In the genomic region with DNA sequence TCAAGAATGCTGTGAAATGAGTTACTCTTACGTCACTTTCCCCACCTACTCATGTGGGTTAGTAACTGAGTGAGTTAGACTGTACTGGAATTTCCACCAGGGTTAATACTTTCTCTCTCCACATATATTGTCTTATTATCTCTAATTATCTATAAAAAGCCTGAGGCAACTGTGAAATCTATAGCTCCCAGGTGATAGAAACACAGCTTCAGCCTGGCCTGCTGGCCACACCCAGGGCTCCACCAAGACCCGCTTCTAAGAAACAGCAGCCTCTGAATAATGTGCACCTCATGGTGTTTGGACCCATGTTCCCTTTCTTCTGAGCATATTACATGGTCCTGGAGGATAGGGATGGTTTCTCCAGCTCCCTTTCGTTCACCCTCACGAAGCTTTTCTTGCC, we compare ENCODE assay signal across 30 mouse cellular contexts.
DNase-seq lines count a peak whose midpoint lies in the region; ATAC-seq and TF ChIP-seq lines count a peak whose summit lies in the region.
"Had no signal": no experiment of that assay in that cellular context is flagged by ENCODE, and none has a peak within 500 bp of the region (broad histone marks: within the 10 kb centered on the region; RNA-seq: fewer than 3 reads in every experiment).

No protein-coding gene starts in this region.

- no peaks in the 10 kb centered on the region for H3K9me3 ChIP-seq in liver, embryonic 14.5 days (ENCODE audit: control insufficient read depth, low read length)
- H3K9me3 ChIP-seq: embryonic facial prominence, embryonic 12.5 days; hindbrain, embryonic 10.5 days; hindbrain, embryonic 15.5 days; limb, embryonic 12.5 days had no signal

- H3K4me2 ChIP-seq in liver, embryonic 14.5 days (ENCODE audit: low read depth), result peak overlapping the region; percentile 25
- H3K4me2 ChIP-seq: embryonic facial prominence, embryonic 12.5 days; heart, embryonic 12.5 days; hindbrain, embryonic 15.5 days; limb, embryonic 12.5 days had no signal

- DNase-seq in c-Kit-positive CD71-positive TER-119-negative erythroid progenitor cells, embryonic 14.5 days (ENCODE audit: low read depth), result peak; percentile 54
- peak; percentile 41 to 64 (median 45) for DNase-seq in liver, embryonic 14.5 days (ENCODE audit: low read depth in 3 of 3, low spot score in 3 of 3)
- no peak for DNase-seq in frontal cortex, postnatal 36 days (ENCODE audit: low spot score in 2 of 2)
- no peak for DNase-seq in gastrocnemius, postnatal 25 days
- no peak for DNase-seq in layer of hippocampus, postnatal 25 days (ENCODE audit: extremely low spot score in 1 of 2, low spot score in 1 of 2)
- DNase-seq: adrenal gland, postnatal 36 days; cerebellum, adult 11 months; cerebellum, adult 9-10 months; cerebellum, postnatal 36 days; gastrocnemius, postnatal 14 days; heart, adult 2 months; kidney, adult 11 months; kidney, postnatal 14 days; layer of hippocampus, adult 9-11 months; lung, postnatal 4 days; midbrain, embryonic 14.5 days; right cerebral cortex, postnatal 14 days; thymus, adult 2 months; thymus, postnatal 4 days had no signal

- peak; percentile 54 for TF ChIP-seq EP300 in liver, embryonic 14.5 days (IDR thresholded peaks at IDR 0.05; ENCODE audit: low read depth)

- H3K4me1 ChIP-seq in liver, embryonic 14.5 days (replicated peaks; ENCODE audit: control insufficient read depth in 2 of 2, insufficient read depth in 2 of 2, low read length in 1 of 2), result peaks cover 38 to 47% of the 10 kb centered on the region in 2 experiments
- H3K4me1 ChIP-seq: embryonic facial prominence, embryonic 12.5 days; hindbrain, embryonic 10.5 days; hindbrain, embryonic 15.5 days; limb, embryonic 12.5 days had no signal

- WGBS in liver, embryonic 14.5 days (ENCODE audit: insufficient replicate concordance), result 49% methylated on average over 4 of the region's 4 CpGs

- ATAC-seq in erythroid progenitor cell, adult 5-6 weeks (replicated peaks; ENCODE audit: low FRiP score, poor library complexity, severe bottlenecking), result peak; percentile 59
- ATAC-seq in liver, embryonic 14.5 days (ENCODE audit: insufficient read depth), result peak; percentile 61
- peak; percentile 49 for ATAC-seq in megakaryocyte-erythroid progenitor cell, adult 5-6 weeks (replicated peaks; ENCODE audit: low FRiP score, low TSS enrichment, poor library complexity, severe bottlenecking)
- ATAC-seq: CD4-positive, CD25-positive, alpha-beta regulatory T cell, adult 4 months; forebrain, embryonic 16.5 days; inflammation-experienced regulatory T-cells, adult 6 months; lung, postnatal 0 days had no signal

- H3K27me3 ChIP-seq in liver, embryonic 14.5 days (ENCODE audit: control insufficient read depth, insufficient read depth, low read length), result no peaks in the 10 kb centered on the region
- H3K27me3 ChIP-seq: embryonic facial prominence, embryonic 12.5 days; heart, embryonic 12.5 days; hindbrain, embryonic 15.5 days; limb, embryonic 12.5 days had no signal

- no peak overlapping the region for H3K4me3 ChIP-seq in liver, embryonic 14.5 days (ENCODE audit: insufficient read depth in 1 of 2, low read depth in 2 of 2, low read length in 2 of 2)
- H3K4me3 ChIP-seq: embryonic facial prominence, embryonic 12.5 days; heart, adult 2 months; heart, embryonic 12.5 days; hindbrain, embryonic 10.5 days; hindbrain, embryonic 15.5 days; limb, embryonic 12.5 days had no signal

- 0 out of 2 replicates have a peak overlapping the region, but pooled peaks have one; percentile 5 for H3K9ac ChIP-seq in liver, embryonic 14.5 days (replicated peaks)
- H3K9ac ChIP-seq: embryonic facial prominence, embryonic 12.5 days; heart, embryonic 12.5 days; hindbrain, embryonic 15.5 days; limb, embryonic 12.5 days had no signal

- no peak for TF ChIP-seq CTCF in liver, embryonic 14.5 days (IDR thresholded peaks at IDR 0.05; ENCODE audit: low read depth)

- H3K36me3 ChIP-seq in liver, embryonic 14.5 days (replicated peaks; ENCODE audit: control insufficient read depth, insufficient read depth, low read depth), result peaks cover 44% of the 10 kb centered on the region
- H3K36me3 ChIP-seq: hindbrain, embryonic 15.5 days had no signal

- peak overlapping the region; percentile 95 for H3K27ac ChIP-seq in liver, embryonic 14.5 days
- H3K27ac ChIP-seq: embryonic facial prominence, embryonic 12.5 days; heart, adult 2 months; hindbrain, embryonic 10.5 days; hindbrain, embryonic 15.5 days; limb, embryonic 12.5 days had no signal

Comparison
In these comparisons a context has a peak if more than half of its experiments do, and no peak if none do; other contexts are left out.
1. DNase-seq: peak in c-Kit-positive CD71-positive TER-119-negative erythroid progenitor cells, embryonic 14.5 days (single experiment) and liver, embryonic 14.5 days (3 of 3); none in frontal cortex, postnatal 36 days (0 of 2), gastrocnemius, postnatal 25 days (single experiment) and layer of hippocampus, postnatal 25 days (0 of 2).
2. Peak in every context shown above with its lines, with median percentiles within 50 percentile points of each other: ATAC-seq.